In the genomic region with DNA sequence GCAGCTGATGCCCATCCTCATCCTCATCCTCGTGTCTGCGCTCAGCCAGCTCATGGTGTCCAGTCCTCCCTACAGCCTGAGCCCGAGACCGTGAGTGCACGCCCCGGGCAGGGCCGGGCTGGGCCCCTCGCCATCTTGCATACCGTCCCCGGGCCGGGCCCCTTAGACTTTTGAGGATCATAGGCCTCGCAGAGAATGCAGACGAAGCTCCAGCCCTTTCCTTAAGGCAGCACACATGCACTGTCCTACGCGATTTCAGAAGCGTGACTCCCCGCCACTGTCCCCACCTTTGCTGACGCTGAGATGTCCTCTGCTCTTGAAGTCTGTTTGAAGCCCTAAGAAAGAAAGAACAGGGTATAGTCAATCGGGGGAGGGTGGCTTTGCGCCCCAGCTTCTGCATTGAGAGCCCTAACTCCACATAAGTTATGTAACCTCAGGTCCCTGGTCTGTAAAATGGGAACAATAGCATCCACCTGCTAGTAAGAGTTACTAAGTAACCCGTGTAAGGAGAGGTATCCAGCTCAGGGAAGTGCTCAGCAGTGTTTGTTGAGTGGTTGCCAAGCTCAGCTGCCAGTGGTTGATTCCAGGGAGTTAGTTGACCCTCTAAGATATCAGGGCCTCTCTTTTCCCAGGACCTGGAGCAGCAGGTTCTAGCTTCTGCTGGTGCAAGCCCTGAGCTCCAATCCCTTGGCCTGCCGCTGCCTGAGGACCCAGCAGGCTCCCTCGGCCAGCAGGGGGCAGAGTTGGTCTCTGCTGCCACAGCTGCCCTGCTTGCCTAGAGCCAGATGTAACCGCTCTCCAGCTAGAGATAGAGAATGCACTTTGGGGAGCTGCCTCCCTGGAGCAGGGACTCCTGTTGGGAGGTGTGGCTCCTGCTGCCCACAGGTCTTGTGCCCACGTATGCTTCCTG, we compare ENCODE assay signal across 8 mouse cellular contexts. TPM values are rescaled to one million over a fixed set of nuclear protein-coding genes. Genes with fewer than 3 reads are reported as not detected.
DNase-seq lines count a peak whose midpoint lies in the region; ATAC-seq and TF ChIP-seq lines count a peak whose summit lies in the region.

No protein-coding gene starts in this region.

- H3K9ac ChIP-seq in intestine, postnatal 0 days (ENCODE audit: low read depth, low read length) = no peak overlapping the region
- no peak overlapping the region for H3K9ac ChIP-seq in liver, embryonic 11.5 days (ENCODE audit: low read depth, low read length)
- no peak overlapping the region; the same call in 1 of the 2 replicates for H3K9ac ChIP-seq in stomach, postnatal 0 days (ENCODE audit: low read length)

- WGBS in intestine, postnatal 0 days = 69% methylated on average over 25 of the region's 25 CpGs
- WGBS in liver, embryonic 11.5 days = 81% methylated on average over 25 of the region's 25 CpGs
- 74% methylated on average over 25 of the region's 25 CpGs for WGBS in stomach, postnatal 0 days

- H3K36me3 ChIP-seq in intestine, postnatal 0 days (ENCODE audit: control insufficient read depth, insufficient read depth) = peaks cover 85% of the 10 kb centered on the region
- peaks cover 43% of the 10 kb centered on the region for H3K36me3 ChIP-seq in liver, embryonic 11.5 days (ENCODE audit: control insufficient read depth, insufficient read depth, low read length)
- H3K36me3 ChIP-seq in stomach, postnatal 0 days (ENCODE audit: control insufficient read depth, insufficient read depth, low read length) = peaks cover 21% of the 10 kb centered on the region

- H3K27ac ChIP-seq in layer of hippocampus, adult 2 months = peak overlapping the region; percentile 82
- no peak overlapping the region; the same call in 1 of the 2 replicates for H3K27ac ChIP-seq in intestine, postnatal 0 days (ENCODE audit: low read depth, low read length)
- no peak overlapping the region for H3K27ac ChIP-seq in liver, embryonic 11.5 days (ENCODE audit: low read depth, low read length)
- H3K27ac ChIP-seq in stomach, postnatal 0 days (replicated peaks) = no peak overlapping the region

- TF ChIP-seq CTCF in layer of hippocampus, adult 2 months (conservative IDR thresholded peaks at IDR 0.05) = peak; percentile 95
- peak; percentile 98 for TF ChIP-seq CTCF in intestine, postnatal 0 days (IDR thresholded peaks at IDR 0.05; ENCODE audit: low read depth)
- TF ChIP-seq CTCF in stomach, postnatal 0 days (IDR thresholded peaks at IDR 0.05; ENCODE audit: low read depth) = peak; percentile 98

- TF ChIP-seq EP300 in stomach, postnatal 0 days (optimal IDR thresholded peaks at IDR 0.05) = no peak

- H3K4me1 ChIP-seq in intestine, postnatal 0 days (replicated peaks; ENCODE audit: control insufficient read depth, insufficient read depth, low read length) = no peaks in the 10 kb centered on the region
- H3K4me1 ChIP-seq in liver, embryonic 11.5 days (replicated peaks; ENCODE audit: control insufficient read depth, insufficient read depth, low read length) = peaks cover 31% of the 10 kb centered on the region
- H3K4me1 ChIP-seq in stomach, postnatal 0 days (replicated peaks; ENCODE audit: control insufficient read depth, insufficient read depth) = peaks cover 8% of the 10 kb centered on the region; the same call in 1 of the 2 replicates

- H3K4me3 ChIP-seq in layer of hippocampus, adult 2 months = no peak overlapping the region
- no peak overlapping the region for H3K4me3 ChIP-seq in intestine, postnatal 0 days (ENCODE audit: low read depth, low read length)
- H3K4me3 ChIP-seq in liver, embryonic 11.5 days (ENCODE audit: low read depth, low read length) = no peak overlapping the region
- H3K4me3 ChIP-seq in stomach, postnatal 0 days (ENCODE audit: low read depth, low read length) = no peak overlapping the region

- H3K27me3 ChIP-seq in intestine, postnatal 0 days (replicated peaks; ENCODE audit: control insufficient read depth, insufficient read depth, low read length) = no peaks in the 10 kb centered on the region
- no peaks in the 10 kb centered on the region for H3K27me3 ChIP-seq in liver, embryonic 11.5 days (replicated peaks; ENCODE audit: control insufficient read depth, insufficient read depth, low read length)
- no peaks in the 10 kb centered on the region for H3K27me3 ChIP-seq in stomach, postnatal 0 days (ENCODE audit: control insufficient read depth, insufficient read depth, low read length)

- peak; percentile 72 to 83 for DNase-seq in layer of hippocampus, adult 2 months (ENCODE audit: low spot score in 2 of 2)
- no peak for DNase-seq in layer of hippocampus, adult 9-10 months (ENCODE audit: low spot score)
- peak; percentile 69 to 82 for DNase-seq in cerebellum, postnatal 25 days
- peak; percentile 82 to 83 for DNase-seq in frontal cortex, postnatal 36 days (ENCODE audit: low spot score in 2 of 2)
- peak; percentile 83 for DNase-seq in liver, embryonic 11.5 days (ENCODE audit: low spot score)
- peak; percentile 90 for DNase-seq in neural tube, embryonic 10.5 days (ENCODE audit: extremely low spot score, low spot score)
- DNase-seq in stomach, postnatal 0 days (ENCODE audit: low spot score) = peak; percentile 92

- H3K9me3 ChIP-seq in intestine, postnatal 0 days (ENCODE audit: control insufficient read depth) = no peaks in the 10 kb centered on the region
- H3K9me3 ChIP-seq in liver, embryonic 11.5 days (ENCODE audit: control insufficient read depth, low read length) = no peaks in the 10 kb centered on the region
- H3K9me3 ChIP-seq in stomach, postnatal 0 days (ENCODE audit: control insufficient read depth, low read length) = no peaks in the 10 kb centered on the region

- H3K4me2 ChIP-seq in intestine, postnatal 0 days (replicated peaks; ENCODE audit: low read depth) = no peak overlapping the region
- no peak overlapping the region; the same call in 1 of the 2 replicates for H3K4me2 ChIP-seq in liver, embryonic 11.5 days
- H3K4me2 ChIP-seq in stomach, postnatal 0 days (replicated peaks; ENCODE audit: low read depth) = no peak overlapping the region

- no peak for ATAC-seq in intestine, postnatal 0 days
- ATAC-seq in liver, embryonic 11.5 days (replicated peaks; ENCODE audit: low FRiP score) = no peak
- ATAC-seq in stomach, postnatal 0 days (ENCODE audit: low FRiP score, low TSS enrichment) = peak; percentile 19; the same call in 1 of the 2 replicates

RNA-seq across cellular contexts. Expression of a gene that starts 15.2 kb away (rescaled TPM):
- 10 to 100 TPM; 54.4 to 56.8 TPM for total RNA-seq in layer of hippocampus, adult 2 months (2021)
- 25.6 and 27.4 TPM in 2 replicates for polyA plus RNA-seq in intestine, postnatal 0 days (2015; fragmentation: Nextera tagmentation; extraction: Ambion mirVana)
- polyA plus RNA-seq in liver, embryonic 11.5 days (2014; fragmentation: Nextera tagmentation; extraction: Ambion mirVana) = 27.4 and 30.2 TPM in 2 replicates
- 17.4 and 19.0 TPM in 2 replicates for polyA plus RNA-seq in stomach, postnatal 0 days (2015; fragmentation: Nextera tagmentation; extraction: Ambion mirVana)

RNA-seq across cellular contexts. Expression of a gene that starts 57.1 kb away (rescaled TPM):
- 10 to 100 TPM; 63.6 to 66.7 TPM for total RNA-seq in layer of hippocampus, adult 2 months (2021)
- polyA plus RNA-seq in intestine, postnatal 0 days (2015; fragmentation: Nextera tagmentation; extraction: Ambion mirVana) = 11.5 and 17.8 TPM in 2 replicates
- 2.7 and 4.3 TPM in 2 replicates for polyA plus RNA-seq in liver, embryonic 11.5 days (2014; fragmentation: Nextera tagmentation; extraction: Ambion mirVana)
- polyA plus RNA-seq in stomach, postnatal 0 days (2015; fragmentation: Nextera tagmentation; extraction: Ambion mirVana) = 12.4 and 17.3 TPM in 2 replicates
